Mouse (Mus musculus) Muller cell, postnatal 12 days (primary cell): Measurements from ENCODE around the gene Nrg3.
A peak's percentile ranks its signal among the peaks of the same experiment; 100 is the strongest.

ENCODE experiments used
- DNase-seq: peaks from one replicate; pipeline ENCODE4 v3.0.0-alpha.2; 2015; ENCODE audit errors: inconsistent ontology term

The Nrg3 gene

GRCm38 (mm10) chr14:39472790-39473761 is at the start of gene Nrg3:
Nrg3 (minus strand) TSS chr14:39473088.
- peak; percentile 58 for DNase-seq

GRCm38 (mm10) chr14:39508956-39509355 is 36.1 kb upstream of the Nrg3 start:
- no peak for DNase-seq

DNA sequence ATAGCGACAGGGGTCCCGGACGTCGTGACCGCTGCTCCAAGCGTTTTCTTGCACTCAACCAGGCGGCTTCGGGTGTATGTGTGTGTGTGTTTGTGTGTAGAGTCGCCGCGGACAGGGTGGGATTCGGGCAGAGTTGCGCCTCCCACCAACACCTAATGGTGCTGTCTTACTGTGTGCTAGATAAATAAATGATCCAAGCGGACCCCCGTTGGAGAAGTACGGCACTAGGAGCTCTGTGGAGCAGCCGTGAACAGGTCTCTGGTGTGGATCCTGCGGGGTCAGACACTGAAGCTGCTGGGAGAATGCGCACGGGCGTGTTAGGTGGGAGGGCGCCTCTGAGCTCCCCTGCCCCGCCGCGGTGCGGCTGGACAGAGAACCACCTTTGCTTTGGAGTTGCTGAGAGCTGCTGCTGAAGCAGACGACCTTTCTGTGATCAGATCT is 903 bp upstream of the Nrg3 start:
- peak; percentile 23 for DNase-seq

DNA sequence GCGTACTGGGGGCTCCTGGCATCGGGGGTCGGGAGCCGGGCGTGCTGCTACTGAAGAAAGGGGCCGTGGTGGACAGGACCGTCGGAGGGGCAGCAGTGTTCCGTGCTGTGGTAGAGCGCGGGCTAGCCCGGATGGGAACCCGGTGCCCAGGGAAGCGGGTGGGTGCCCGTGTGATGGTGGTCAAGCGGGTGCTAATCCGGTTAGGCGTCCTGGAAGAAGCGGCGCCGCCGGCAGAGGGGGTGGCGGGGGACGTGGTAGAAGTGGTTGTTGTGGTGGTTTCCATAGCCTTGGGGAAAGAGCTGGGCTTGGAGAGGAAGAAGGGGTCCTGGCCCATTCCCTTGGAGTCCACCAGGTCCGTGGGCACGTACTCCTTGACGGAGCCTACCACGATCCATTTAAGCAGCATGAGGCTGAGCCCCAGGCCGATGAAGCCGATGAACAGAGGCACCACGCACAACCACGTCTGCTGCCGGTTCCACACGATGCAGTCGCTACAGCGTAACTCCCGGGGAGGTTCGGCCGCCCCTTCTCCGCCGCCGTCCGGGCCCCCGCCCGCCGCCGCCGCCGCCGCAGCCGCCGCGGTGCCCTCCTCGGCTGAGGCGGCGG is 639 bp downstream of the Nrg3 start:
- DNase-seq: no peak

DNA sequence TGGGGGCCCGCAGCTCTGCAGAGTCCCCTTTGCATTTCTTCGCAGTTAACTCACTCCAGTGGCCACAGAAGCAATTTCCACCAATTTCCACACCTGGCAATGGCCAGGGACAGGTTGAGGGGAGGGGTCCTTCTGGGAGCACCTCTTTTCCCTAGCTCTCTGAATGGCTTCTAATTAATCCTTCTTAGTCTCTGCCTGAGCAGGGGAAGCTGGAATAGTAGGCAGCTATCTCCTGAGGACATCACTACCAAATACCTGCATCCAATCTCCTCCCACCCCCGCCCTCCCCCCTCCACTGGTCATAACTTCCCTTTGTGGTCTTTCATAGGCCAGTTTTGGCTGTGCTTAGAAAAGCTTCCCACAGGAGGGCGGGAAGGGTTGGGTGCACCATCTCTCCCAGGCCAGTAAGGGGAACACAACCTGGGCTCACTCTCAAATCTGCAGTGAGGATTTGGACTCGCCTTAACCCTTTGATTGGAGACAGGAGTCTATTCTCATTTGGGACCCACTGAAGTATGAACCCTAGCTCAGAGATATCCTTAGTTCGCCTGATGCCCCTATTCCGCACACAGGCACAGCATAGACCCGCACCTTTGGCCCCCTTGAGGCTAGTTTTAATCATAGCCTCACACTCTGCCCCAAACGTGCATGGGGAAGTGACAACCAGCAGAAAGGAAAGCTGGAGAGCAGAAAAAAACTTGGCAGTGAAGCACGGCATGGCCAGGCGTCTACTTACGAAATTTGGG is 1.5 kb downstream of the Nrg3 start:
- no peak for DNase-seq

DNA sequence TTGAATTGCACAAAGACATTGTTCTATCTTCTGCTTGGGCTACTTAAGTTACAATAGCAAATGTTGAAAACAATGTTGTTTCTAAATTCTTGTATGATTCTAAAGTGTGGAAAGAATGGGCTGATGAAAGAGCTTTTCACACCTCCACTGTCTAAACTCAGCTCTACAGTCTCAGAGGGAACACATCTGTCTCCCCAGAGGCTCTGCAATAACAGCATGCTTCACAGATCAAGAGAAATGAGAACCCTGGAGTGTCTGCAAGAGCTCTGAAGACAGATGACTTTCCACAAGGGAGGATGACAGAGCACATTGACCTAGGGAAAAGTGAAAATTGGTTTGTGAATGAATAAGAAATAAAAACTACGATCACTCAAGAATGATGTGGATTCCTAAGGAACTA is 27.4 kb downstream of the Nrg3 start:
- DNase-seq: no peak

- DNase-seq: no peak
Measured at GRCm38 (mm10) chr14:39428503-39428902, 44.4 kb downstream of the Nrg3 start.

DNA sequence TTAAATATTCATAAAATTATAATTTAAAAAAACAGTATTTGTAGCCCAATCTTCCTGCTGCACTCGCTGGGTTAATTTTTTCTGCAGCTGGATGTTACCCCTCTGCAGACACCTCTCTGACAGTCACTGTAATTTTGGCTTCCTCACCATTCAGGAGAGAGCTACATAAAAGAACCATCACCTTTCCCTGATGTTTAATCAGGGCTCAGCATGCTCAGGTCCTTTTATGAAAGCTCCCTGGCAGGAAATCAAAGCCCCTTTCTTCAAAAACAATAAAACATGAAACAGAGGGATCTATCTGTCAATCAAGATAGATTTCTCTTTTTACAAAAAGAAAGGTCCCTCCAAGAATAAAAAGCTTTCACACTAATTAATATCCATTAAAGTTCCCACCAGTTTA is 51.0 kb downstream of the Nrg3 start:
- no peak for DNase-seq

- DNase-seq: peak; percentile 58
Measured at GRCm38 (mm10) chr14:39413270-39413669, 59.6 kb downstream of the Nrg3 start.

DNA sequence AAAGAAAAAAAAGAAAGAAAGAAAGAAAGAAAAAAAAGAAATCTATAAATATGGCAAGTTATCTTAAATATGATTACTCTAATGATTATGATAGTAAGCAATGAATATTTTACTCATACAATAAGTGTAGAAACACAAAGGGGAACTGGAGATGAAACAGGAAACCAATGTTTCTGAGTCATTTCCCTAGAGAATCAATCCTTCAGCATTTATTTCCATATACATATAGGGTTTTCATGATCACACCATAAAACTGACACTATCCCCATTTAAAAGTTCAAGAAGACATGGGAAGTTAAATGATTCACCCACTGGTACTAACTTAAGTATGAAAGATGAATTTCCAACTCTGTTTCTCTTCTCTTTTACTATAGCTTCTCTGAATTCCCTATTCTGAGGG is 86.0 kb downstream of the Nrg3 start:
- no peak for DNase-seq

DNA sequence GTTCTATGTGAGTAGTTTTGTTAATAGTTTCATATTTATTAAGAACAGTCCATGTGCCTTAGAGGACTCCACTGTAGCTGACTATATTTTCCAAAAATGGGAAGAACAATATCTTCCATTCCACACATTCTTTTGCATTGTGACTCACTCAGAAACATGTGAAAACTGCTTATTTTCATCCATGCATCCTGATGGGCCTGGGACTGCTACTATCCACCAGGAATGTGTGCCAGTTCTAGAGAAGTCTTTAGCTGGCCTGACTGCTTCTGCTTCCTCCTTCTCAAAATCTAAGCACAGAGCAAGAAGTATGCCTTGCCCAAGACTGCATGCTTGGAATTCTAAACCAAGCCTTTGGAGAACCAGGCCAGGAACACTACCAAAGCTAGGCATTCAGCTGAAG is 91.6 kb downstream of the Nrg3 start:
- peak; percentile 76 for DNase-seq

- DNase-seq: no peak
Measured at GRCm38 (mm10) chr14:39373220-39373619, 99.7 kb downstream of the Nrg3 start.

DNA sequence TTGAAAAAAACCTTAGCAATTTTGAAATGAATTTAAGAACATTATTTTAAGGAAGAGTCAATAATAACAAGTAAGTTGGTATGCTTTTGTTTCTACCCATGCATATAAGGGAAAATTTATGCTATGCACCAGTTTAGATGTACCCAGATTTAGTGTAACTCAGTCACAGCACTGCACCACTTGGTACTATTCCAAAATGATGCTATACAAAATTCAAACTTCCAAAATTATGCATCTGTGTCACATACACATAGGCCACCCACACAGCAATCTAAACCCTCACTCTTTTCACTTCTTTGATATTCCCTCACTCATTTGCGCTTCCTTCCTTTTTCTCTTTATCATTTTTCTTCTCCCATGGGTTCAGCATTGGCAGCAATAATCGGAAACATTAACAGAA is 116.6 kb downstream of the Nrg3 start:
- no peak for DNase-seq

- DNase-seq: no peak
Measured at GRCm38 (mm10) chr14:39351979-39352737, 120.7 kb downstream of the Nrg3 start.

- DNase-seq: peak; percentile 84
Measured at GRCm38 (mm10) chr14:39317424-39318110, 155.3 kb downstream of the Nrg3 start.

GRCm38 (mm10) chr14:39314111-39314510 is 158.8 kb downstream of the Nrg3 start:
- peak; percentile 90 for DNase-seq

GRCm38 (mm10) chr14:39265121-39265520 is 207.8 kb downstream of the Nrg3 start:
- DNase-seq: no peak

DNA sequence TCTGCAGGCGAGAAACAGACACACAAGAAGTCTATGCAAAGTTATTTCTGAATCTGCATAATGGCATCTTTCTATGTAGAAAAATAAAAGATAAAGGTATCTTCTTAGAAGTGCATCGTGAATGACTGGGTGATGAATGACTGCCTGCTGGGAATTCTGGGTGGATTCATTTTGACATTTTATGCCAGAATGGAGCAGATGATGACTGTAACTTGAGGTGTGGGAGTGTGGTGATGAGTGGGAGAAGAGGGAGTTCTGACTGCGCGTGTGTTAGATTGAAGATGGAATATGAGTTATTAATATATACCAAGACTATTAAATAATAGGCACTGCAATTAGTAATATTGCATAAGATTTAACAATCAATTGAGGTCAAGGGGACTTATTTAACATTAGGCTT is 208.5 kb downstream of the Nrg3 start:
- no peak for DNase-seq

DNA sequence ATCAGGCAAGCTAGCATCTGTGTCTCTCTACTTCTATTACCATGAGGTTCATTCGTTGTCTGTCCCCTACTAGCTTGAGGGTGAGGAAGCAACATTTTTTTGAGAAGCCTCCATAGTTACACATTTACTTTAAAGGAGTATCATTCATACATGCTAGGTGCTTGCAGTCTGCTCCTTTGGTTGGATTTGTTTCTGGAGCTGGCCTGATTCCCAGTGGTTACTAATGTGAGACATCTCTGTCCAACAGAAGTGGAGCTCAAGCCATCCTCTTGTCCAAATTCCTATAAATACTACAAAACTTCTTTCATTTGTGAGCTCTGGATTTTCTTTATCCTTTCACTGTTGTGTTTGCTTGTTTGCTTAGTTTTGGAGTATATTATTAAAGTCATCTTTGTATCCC is 211.9 kb downstream of the Nrg3 start:
- DNase-seq: no peak

DNA sequence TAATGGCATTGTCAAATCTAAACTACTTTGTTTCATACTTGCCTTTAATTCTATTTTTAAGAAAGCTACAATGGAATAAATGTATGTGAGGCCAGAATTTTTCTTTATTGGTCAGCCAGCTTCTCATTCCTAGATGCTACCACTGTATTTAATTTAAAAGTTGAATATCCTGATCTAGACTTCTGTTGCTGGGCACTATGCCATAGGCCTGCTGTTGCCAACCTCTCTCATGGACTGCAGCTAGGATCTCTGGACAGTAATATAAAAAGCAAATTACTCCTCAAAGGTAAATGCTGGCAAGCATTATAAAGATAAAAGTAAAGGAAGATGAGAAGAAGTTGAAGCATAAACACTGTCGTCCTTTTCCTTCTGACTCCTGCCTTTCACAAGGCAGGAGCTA is 217.5 kb downstream of the Nrg3 start:
- no peak for DNase-seq

DNA sequence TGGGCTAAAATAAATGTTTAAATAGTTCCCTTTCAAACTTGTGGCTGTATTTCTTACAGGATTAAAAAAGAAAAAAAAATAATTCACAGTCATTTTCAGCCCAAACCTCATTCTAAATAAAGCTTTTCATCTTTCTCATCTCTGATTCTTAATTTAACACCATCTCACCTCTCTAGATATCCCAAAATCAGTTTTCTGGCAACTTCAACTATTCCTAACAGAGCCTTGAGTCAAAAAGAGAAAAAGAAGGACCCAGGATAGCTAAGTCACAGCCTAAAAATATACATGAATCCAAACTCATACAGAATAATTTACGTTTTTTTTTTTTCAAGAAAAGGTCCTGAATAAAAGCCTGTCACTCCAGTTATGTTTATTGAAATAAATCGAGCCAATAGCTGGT is 232.6 kb downstream of the Nrg3 start:
- no peak for DNase-seq
